Mouse (Mus musculus) bone marrow, adult 2 months (tissue): ENCODE measurements around the gene Wfdc3. TPM values are rescaled to one million over a fixed set of nuclear protein-coding genes. Genes with fewer than 3 reads are reported as not detected.

ENCODE experiments used
- H3K27ac ChIP-seq: fragments of 200-500 bp; 2 replicates; pipeline ENCODE4 v1.5.1; 2012; ENCODE audit warnings: low read depth, mild to moderate bottlenecking, control low read depth, inconsistent platforms, low read length; ENCODE audit not compliant: control insufficient read depth, poor library complexity, insufficient read depth
- H3K4me1 ChIP-seq: fragments of 200-500 bp; 2 replicates; pipeline ENCODE4 v1.6.1; 2011; ENCODE audit warnings: low read length; ENCODE audit not compliant: control insufficient read depth, insufficient read depth
- H3K4me3 ChIP-seq: fragments of 200-500 bp; replicated peaks from 2 replicates; pipeline ENCODE3; 2011; ENCODE audit warnings: mild to moderate bottlenecking, low read depth, low read length, control low read depth; ENCODE audit not compliant: control insufficient read depth
- CTCF ChIP-seq: fragments of 200-500 bp; IDR thresholded peaks from 2 replicates; pipeline ENCODE4 v1.5.1; 2011; ENCODE audit warnings: low read length, control low read depth; ENCODE audit not compliant: control insufficient read depth, insufficient read depth
- POLR2A ChIP-seq: fragments of 200-500 bp; IDR thresholded peaks from 2 replicates; pipeline ENCODE4 v1.6.1; 2011; ENCODE audit warnings: low read depth, mild to moderate bottlenecking, control low read depth, low read length, borderline replicate concordance; ENCODE audit not compliant: control insufficient read depth
- WGBS: fragments of 180-500 bp; shearing (Covaris S2); methylation state at CpG from one replicate; pipeline ENCODE4 v1.1.7; 2018; 5-methylcytosine and 5-hydroxymethylcytosine counted together
- polyA plus RNA-seq: library from polyadenylated mRNA; stranded (reverse); fragments of >200 nt; gene quantifications from 2 replicates; pipeline ENCODE4 v1.2.4, GENCODE M21; 2011; ENCODE audit warnings: low replicate concordance; ENCODE audit not compliant: missing spikeins, insufficient read depth, insufficient read length

The Wfdc3 gene
- polyA plus RNA-seq, 1 experiment = 2.2 TPM

GRCm38 (mm10) chr2:164778809-164779208, 33.1 kb upstream of the Wfdc3 start:
- TF ChIP-seq POLR2A (no peak), CTCF (no peak)
- H3K4me1 ChIP-seq = no peaks in the 10 kb centered on the region
- no peak overlapping the region for H3K4me3 ChIP-seq
- no peak overlapping the region for H3K27ac ChIP-seq
- 77% methylated on average over 7 of the region's 7 CpGs for WGBS

GRCm38 (mm10) chr2:164778015-164778287, 32.2 kb upstream of the Wfdc3 start:
- Histone ChIP-seq H3K4me3 (no peak overlapping the region), H3K4me1 (no peaks in the 10 kb centered on the region), H3K27ac (no peak overlapping the region)
- TF ChIP-seq POLR2A = no peak
- TF ChIP-seq CTCF = no peak
- 83% methylated on average over 11 of the region's 11 CpGs for WGBS

GRCm38 (mm10) chr2:164777246-164778014, 31.7 kb upstream of the Wfdc3 start:
- no peak overlapping the region for H3K4me3 ChIP-seq
- H3K4me1 ChIP-seq = no peaks in the 10 kb centered on the region
- TF ChIP-seq CTCF (no peak), POLR2A (no peak)
- WGBS = 77% methylated on average over 30 of the region's 30 CpGs
- H3K27ac ChIP-seq = no peak overlapping the region

- no peak overlapping the region for H3K4me3 ChIP-seq
- TF ChIP-seq CTCF = no peak
- no peak overlapping the region for H3K27ac ChIP-seq
- no peaks in the 10 kb centered on the region for H3K4me1 ChIP-seq
- 68% methylated on average over 17 of the region's 17 CpGs for WGBS
Observed at GRCm38 (mm10) chr2:164776801-164777200, 31.1 kb upstream of the Wfdc3 start.

GRCm38 (mm10) chr2:164776130-164776529, 30.4 kb upstream of the Wfdc3 start:
- TF ChIP-seq CTCF (no peak), POLR2A (no peak)
- Histone ChIP-seq H3K4me1 (no peaks in the 10 kb centered on the region), H3K27ac (no peak overlapping the region), H3K4me3 (no peak overlapping the region)
- WGBS = 89% methylated on average over 6 of the region's 6 CpGs

GRCm38 (mm10) chr2:164773989-164774364, 28.2 kb upstream of the Wfdc3 start:
- H3K27ac ChIP-seq = peak overlapping the region; percentile 58; the same call in 1 of the 2 replicates
- no peak for TF ChIP-seq POLR2A
- TF ChIP-seq CTCF = no peak
- no peak overlapping the region for H3K4me3 ChIP-seq
- H3K4me1 ChIP-seq = no peaks in the 10 kb centered on the region
- 61% methylated on average over 5 of the region's 5 CpGs for WGBS

GRCm38 (mm10) chr2:164773229-164773988, 27.7 kb upstream of the Wfdc3 start:
- no peaks in the 10 kb centered on the region for H3K4me1 ChIP-seq

GRCm38 (mm10) chr2:164771123-164771522, 25.4 kb upstream of the Wfdc3 start:
- H3K4me1 ChIP-seq = no peaks in the 10 kb centered on the region
- WGBS = 68% methylated on average over 8 of the region's 8 CpGs
- peak overlapping the region; percentile 98 for H3K4me3 ChIP-seq
- H3K27ac ChIP-seq = peak overlapping the region; percentile 39; the same call in 1 of the 2 replicates
- TF ChIP-seq CTCF (no peak), POLR2A (peak; percentile 12; the same call in 1 of the 2 replicates)

More at GRCm38 (mm10) chr2:164773229-164773988, 27.7 kb upstream of the Wfdc3 start:
- WGBS = 81% methylated on average over 14 of the region's 14 CpGs
- TF ChIP-seq CTCF (no peak), POLR2A (no peak)
- Histone ChIP-seq H3K27ac (peak overlapping the region; percentile 58), H3K4me3 (no peak overlapping the region)
